Mouse (Mus musculus) MEL (cell line): ENCODE measurements around the gene Mtmr1. TPM values are rescaled to one million over a fixed set of nuclear protein-coding genes. Genes with fewer than 3 reads are reported as not detected.
A peak's percentile ranks its signal among the peaks of the same experiment; 100 is the strongest.

Source experiments
- DNase-seq: peaks from one replicate; pipeline ENCODE4 v3.0.0; 2011; ENCODE audit warnings: low read depth, low spot score
- H3K27ac ChIP-seq: 2 replicates; pipeline ENCODE4 v1.5.1; 2012; ENCODE audit warnings: low read depth, mild to moderate bottlenecking, control low read depth, low read length, moderate library complexity; ENCODE audit not compliant: control insufficient read depth
- H3K27me3 ChIP-seq, 2 experiments: fragments of 150-350 bp in 1 of 2; sonication (generic) in 1 of 2; 2 replicates each; pipeline ENCODE4 v1.6.1; 2012; ENCODE audit warnings: low read length in 2 of 2, mild to moderate bottlenecking in 2 of 2, improper control_type of control experiment in 1 of 2, moderate library complexity in 1 of 2; ENCODE audit not compliant: insufficient read depth in 2 of 2, control insufficient read depth in 1 of 2
- H3K36me3 ChIP-seq, 2 experiments: 2 replicates each; pipeline ENCODE4 v1.6.1; 2012 to 2014; ENCODE audit warnings: low read length in 2 of 2, improper control_type of control experiment in 1 of 2, inconsistent platforms in 1 of 2, mild to moderate bottlenecking in 1 of 2; ENCODE audit not compliant: insufficient read depth in 2 of 2, control insufficient read depth in 1 of 2
- H3K4me1 ChIP-seq, 2 experiments: fragments of 150-350 bp in 1 of 2; sonication (generic) in 1 of 2; 2 replicates each; pipeline ENCODE4 v1.6.1; 2012; ENCODE audit warnings: low read length in 2 of 2, improper control_type of control experiment in 1 of 2, mild to moderate bottlenecking in 1 of 2; ENCODE audit not compliant: insufficient read depth in 2 of 2, control insufficient read depth in 1 of 2
- H3K4me3 ChIP-seq, 2 experiments: fragments of 150-350 bp in 1 of 2; sonication (generic) in 1 of 2; 2 replicates each; pipeline ENCODE4 v1.5.1; 2012; ENCODE audit warnings: low read depth in 2 of 2, low read length in 2 of 2, mild to moderate bottlenecking in 2 of 2, moderate library complexity in 2 of 2, control low read depth in 1 of 2, improper control_type of control experiment in 1 of 2; ENCODE audit not compliant: control insufficient read depth in 1 of 2, insufficient read depth in 1 of 2
- H3K79me2 ChIP-seq: 2 replicates; pipeline ENCODE4 v1.6.1; 2012; ENCODE audit warnings: mild to moderate bottlenecking, low read length, moderate library complexity; ENCODE audit not compliant: control insufficient read depth, poor library complexity, insufficient read depth
- H3K9ac ChIP-seq: 2 replicates; pipeline ENCODE4 v1.6.1; 2012; ENCODE audit warnings: low read depth, mild to moderate bottlenecking, control low read depth, low read length, moderate library complexity; ENCODE audit not compliant: control insufficient read depth, poor library complexity, severe bottlenecking
- H3K9me3 ChIP-seq: fragments of 150-350 bp; sonication (generic); replicated peaks from 2 replicates; pipeline ENCODE4 v1.6.1; 2012; ENCODE audit warnings: mild to moderate bottlenecking, low read length, improper control_type of control experiment, moderate library complexity; ENCODE audit not compliant: insufficient read depth
- BHLHE40 ChIP-seq: IDR thresholded peaks from 2 replicates; pipeline ENCODE4 v1.6.1; 2012; ENCODE audit warnings: low read depth, mild to moderate bottlenecking, inconsistent platforms, low read length, improper control_type of control experiment, borderline replicate concordance
- CHD1 ChIP-seq: IDR thresholded peaks from 2 replicates; pipeline ENCODE4 v1.6.1; 2012; ENCODE audit warnings: low read depth, mild to moderate bottlenecking, inconsistent platforms, low read length, improper control_type of control experiment
- CTCF ChIP-seq, 3 experiments: IDR thresholded peaks in 2 of 3; conservative IDR thresholded peaks in 1 of 3; 2 replicates each; pipeline ENCODE4 v1.5.1; 2011 to 2012; ENCODE audit warnings: low read length in 3 of 3, low read depth in 2 of 3, mild to moderate bottlenecking in 2 of 3, improper control_type of control experiment in 1 of 3, inconsistent platforms in 1 of 3, mixed read lengths in 1 of 3, moderate library complexity in 1 of 3; ENCODE audit not compliant: control insufficient read depth in 1 of 3, insufficient read depth in 1 of 3, poor library complexity in 1 of 3, severe bottlenecking in 1 of 3
- E2F4 ChIP-seq: IDR thresholded peaks from 2 replicates; pipeline ENCODE4 v1.6.1; 2011; ENCODE audit warnings: low read depth, low read length, improper control_type of control experiment, borderline replicate concordance
- ELF1 ChIP-seq: IDR thresholded peaks from 2 replicates; pipeline ENCODE4 v1.6.1; 2014; ENCODE audit warnings: low read depth, mild to moderate bottlenecking, inconsistent platforms, low read length, improper control_type of control experiment, moderate library complexity
- EP300 ChIP-seq, 2 experiments: IDR thresholded peaks; 2 replicates each; pipeline ENCODE4 v1.6.1; 2011; ENCODE audit warnings: improper control_type of control experiment in 2 of 2, low read length in 2 of 2, low read depth in 1 of 2, mild to moderate bottlenecking in 1 of 2
- ETS1 ChIP-seq: IDR thresholded peaks from 2 replicates; pipeline ENCODE4 v1.6.1; 2012; ENCODE audit warnings: low read depth, mild to moderate bottlenecking, inconsistent platforms, low read length, improper control_type of control experiment, moderate library complexity
- GABPA ChIP-seq: IDR thresholded peaks from 2 replicates; pipeline ENCODE4 v1.6.1; 2012; ENCODE audit warnings: low read depth, mild to moderate bottlenecking, inconsistent platforms, low read length, improper control_type of control experiment, moderate library complexity
- GATA1 ChIP-seq: IDR thresholded peaks from 2 replicates; pipeline ENCODE4 v1.6.1; 2011; ENCODE audit warnings: low read depth, low read length, improper control_type of control experiment
- HCFC1 ChIP-seq: IDR thresholded peaks from 2 replicates; pipeline ENCODE4 v1.6.1; 2012; ENCODE audit warnings: low read depth, mild to moderate bottlenecking, inconsistent platforms, low read length, improper control_type of control experiment, moderate library complexity
- JUND ChIP-seq: IDR thresholded peaks from 2 replicates; pipeline ENCODE4 v1.6.1; 2011; ENCODE audit warnings: low read depth, mild to moderate bottlenecking, improper control_type of control experiment, low read length
- KAT2A ChIP-seq: conservative IDR thresholded peaks from 2 replicates; pipeline ENCODE4 v1.6.1; 2012; ENCODE audit warnings: low read depth, low read length, improper control_type of control experiment, inconsistent platforms
- MAZ ChIP-seq: IDR thresholded peaks from 2 replicates; pipeline ENCODE4 v1.6.1; 2012; ENCODE audit warnings: low read depth, mild to moderate bottlenecking, inconsistent platforms, low read length, improper control_type of control experiment
- MXI1 ChIP-seq: IDR thresholded peaks from 2 replicates; pipeline ENCODE4 v1.6.1; 2011; ENCODE audit warnings: mild to moderate bottlenecking, low read depth, low read length, improper control_type of control experiment
- MYB ChIP-seq: IDR thresholded peaks from 2 replicates; pipeline ENCODE4 v1.6.1; 2011; ENCODE audit warnings: mild to moderate bottlenecking, low read depth, low read length, improper control_type of control experiment
- MYC ChIP-seq: IDR thresholded peaks from 2 replicates; pipeline ENCODE4 v1.6.1; 2011; ENCODE audit warnings: low read depth, mild to moderate bottlenecking, low read length, improper control_type of control experiment, moderate library complexity
- NELFE ChIP-seq: IDR thresholded peaks from 2 replicates; pipeline ENCODE4 v1.6.1; 2011; ENCODE audit warnings: low read depth, low read length, improper control_type of control experiment
- NRF1 ChIP-seq: IDR thresholded peaks from 2 replicates; pipeline ENCODE4 v1.6.1; 2014; ENCODE audit warnings: low read depth, mild to moderate bottlenecking, inconsistent platforms, low read length, improper control_type of control experiment, moderate library complexity; ENCODE audit not compliant: poor library complexity, insufficient read depth, severe bottlenecking
- POLR2A ChIP-seq, 2 experiments: IDR thresholded peaks; 2 replicates each; pipeline ENCODE4 v1.6.1; 2011 to 2012; ENCODE audit warnings: low read length in 2 of 2, mild to moderate bottlenecking in 2 of 2, control low read depth in 1 of 2, improper control_type of control experiment in 1 of 2, low read depth in 1 of 2, moderate library complexity in 1 of 2; ENCODE audit not compliant: control insufficient read depth in 1 of 2, insufficient read depth in 1 of 2, poor library complexity in 1 of 2
- RAD21 ChIP-seq: IDR thresholded peaks from 2 replicates; pipeline ENCODE4 v1.6.1; 2011; ENCODE audit warnings: mild to moderate bottlenecking, low read depth, low read length, improper control_type of control experiment
- RCOR1 ChIP-seq: IDR thresholded peaks from 2 replicates; pipeline ENCODE4 v1.6.1; 2012; ENCODE audit warnings: low read depth, mild to moderate bottlenecking, inconsistent platforms, low read length, improper control_type of control experiment
- SIN3A ChIP-seq: IDR thresholded peaks from 2 replicates; pipeline ENCODE4 v1.6.1; 2012; ENCODE audit warnings: low read length, improper control_type of control experiment, inconsistent platforms
- SMC3 ChIP-seq: IDR thresholded peaks from 2 replicates; pipeline ENCODE4 v1.6.1; 2011; ENCODE audit warnings: low read depth, low read length, improper control_type of control experiment
- TAL1 ChIP-seq: IDR thresholded peaks from 2 replicates; pipeline ENCODE4 v1.6.1; 2012; ENCODE audit warnings: mild to moderate bottlenecking, inconsistent platforms, low read length, moderate library complexity, mixed read lengths
- TCF12 ChIP-seq: IDR thresholded peaks from 2 replicates; pipeline ENCODE4 v1.6.1; 2014; ENCODE audit warnings: low read depth, mild to moderate bottlenecking, inconsistent platforms, low read length, improper control_type of control experiment, moderate library complexity
- USF1 ChIP-seq: IDR thresholded peaks from 2 replicates; pipeline ENCODE4 v1.6.1; 2014; ENCODE audit warnings: low read depth, mild to moderate bottlenecking, inconsistent platforms, low read length, improper control_type of control experiment, moderate library complexity
- ZC3H11A ChIP-seq: IDR thresholded peaks from 2 replicates; pipeline ENCODE4 v1.6.1; 2012; ENCODE audit warnings: low read depth, mild to moderate bottlenecking, inconsistent platforms, low read length, improper control_type of control experiment
- ZKSCAN1 ChIP-seq: IDR thresholded peaks from 2 replicates; pipeline ENCODE4 v1.6.1; 2012; ENCODE audit warnings: low read depth, mild to moderate bottlenecking, inconsistent platforms, low read length, improper control_type of control experiment, moderate library complexity
- ZMIZ1 ChIP-seq: IDR thresholded peaks from 2 replicates; pipeline ENCODE4 v1.6.1; 2012; ENCODE audit warnings: low read depth, mild to moderate bottlenecking, inconsistent platforms, low read length, improper control_type of control experiment, moderate library complexity
- polyA plus RNA-seq, 2 experiments: library from polyadenylated mRNA; stranded (reverse) in 1 of 2; unstranded in 1 of 2; fragments of >175 nt in 1 of 2; fragments of >200 nt in 1 of 2; gene quantifications; 2 replicates each; pipeline versions ENCODE4 v1.2.1 to v1.2.4; 2012; ENCODE audit warnings: low replicate concordance in 2 of 2, low read depth in 1 of 2; ENCODE audit not compliant: insufficient read length in 2 of 2, insufficient read depth in 1 of 2, missing spikeins in 1 of 2
- total RNA-seq: library from RNA; depleted of rRNA; stranded (reverse); fragments of 300-350 nt; gene quantifications from 2 replicates; pipeline ENCODE4 v1.2.3, GENCODE M21; 2012; rRNA removed

Mtmr1 gene
- total RNA-seq: 19.4 and 19.6 TPM in 2 replicates
- polyA plus RNA-seq: 10 to 100 TPM in 1 of 2 experiments, not detected in 1; 14.8 TPM

- peak within 1 kb of the TSS; percentile 19 for H3K27ac ChIP-seq
- H3K9ac ChIP-seq: peak within 1 kb of the TSS; percentile 82
- H3K4me3 ChIP-seq: peak within 1 kb of the TSS; percentile 79 to 88
- H3K79me2 ChIP-seq: peaks cover 3% of the 10 kb centered on the region; the same call in 1 of the 2 replicates
- H3K4me1 ChIP-seq: peaks cover 5 to 8% of the 10 kb centered on the region in 2 experiments; a peak in 3 of 4 replicates
- H3K9me3 ChIP-seq: no peaks in the 10 kb centered on the region
- TF ChIP-seq SIN3A (no peak; the same call in 1 of the 2 replicates), CTCF (IDR thresholded peaks at IDR 0.05 in 2 of 3, conservative IDR thresholded peaks at IDR 0.05 in 1 of 3; ENCODE audit: control insufficient read depth in 1 of 3, insufficient read depth in 1 of 3, low read depth in 2 of 3, low read length in 3 of 3, poor library complexity in 1 of 3, severe bottlenecking in 1 of 3) (0 out of 6 replicates have a peak, but pooled peaks of 1 of the 3 experiments have one; percentile 2), POLR2A (IDR thresholded peaks at IDR 0.05; ENCODE audit: control insufficient read depth in 1 of 2, insufficient read depth in 1 of 2, low read depth in 1 of 2, low read length in 2 of 2, poor library complexity in 1 of 2) (peak in 1 of 2 experiments; percentile 55; a peak in 1 of 4 replicates), MYC (no peak), NRF1 (no peak), KAT2A (no peak), TCF12 (0 out of 2 replicates have a peak, but pooled peaks have one; percentile 16), ETS1 (no peak), ZMIZ1 (no peak), MXI1 (peak; percentile 31; the same call in 1 of the 2 replicates), MAZ (peak; percentile 47; the same call in 1 of the 2 replicates), HCFC1 (peak; percentile 49; the same call in 1 of the 2 replicates), USF1 (no peak)
- peaks cover 0 to 8% of the 10 kb centered on the region in 2 experiments; a peak in 2 of 4 replicates for H3K36me3 ChIP-seq
- no peaks in the 10 kb centered on the region for H3K27me3 ChIP-seq
- DNase-seq: peak; percentile 65
These were observed at the start of gene Mtmr1 for GRCm38 (mm10) chrX:71364554-71364991. TSS of gene Mtmr1 (plus strand) at chrX:71364760.

DNA sequence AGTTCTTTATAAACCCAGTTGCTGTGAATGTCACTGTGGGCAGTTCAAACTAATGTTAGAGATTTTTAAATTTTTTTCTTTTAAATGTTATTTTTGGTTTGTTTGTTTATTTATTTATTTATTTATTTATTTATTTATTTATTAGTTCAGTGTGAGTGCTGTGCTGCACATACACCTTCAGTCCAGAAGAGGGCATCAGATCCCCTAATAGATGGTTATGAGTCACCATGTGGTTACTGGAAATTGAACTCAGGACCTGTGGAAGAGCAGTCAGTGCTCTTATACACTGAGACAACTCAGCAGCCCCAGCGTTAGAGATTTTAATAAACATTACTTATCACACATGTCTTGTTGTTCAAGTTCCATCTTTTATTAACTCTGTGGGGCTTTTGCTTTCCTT is 12.5 kb upstream of the Mtmr1 start:
- no peaks in the 10 kb centered on the region for H3K79me2 ChIP-seq
- peak; percentile 35 for DNase-seq
- no peaks in the 10 kb centered on the region for H3K9me3 ChIP-seq
- TF ChIP-seq TAL1 (no peak), ETS1 (no peak), ZC3H11A (0 out of 2 replicates have a peak, but pooled peaks have one; percentile 14), SIN3A (no peak), ZKSCAN1 (no peak), CTCF (IDR thresholded peaks at IDR 0.05 in 2 of 3, conservative IDR thresholded peaks at IDR 0.05 in 1 of 3; ENCODE audit: control insufficient read depth in 1 of 3, insufficient read depth in 1 of 3, low read depth in 2 of 3, low read length in 3 of 3, poor library complexity in 1 of 3, severe bottlenecking in 1 of 3) (peak in 2 of 3 experiments; percentile 18 to 23; a peak in 2 of 6 replicates), ELF1 (no peak), ZMIZ1 (no peak), MYB (no peak), USF1 (no peak), E2F4 (no peak), RCOR1 (no peak), NELFE (no peak), HCFC1 (no peak), BHLHE40 (no peak), GABPA (no peak), RAD21 (peak; percentile 3; the same call in 1 of the 2 replicates), SMC3 (peak; percentile 37; the same call in 1 of the 2 replicates), EP300 (IDR thresholded peaks at IDR 0.05; ENCODE audit: low read depth in 1 of 2, low read length in 2 of 2) (no peak), JUND (no peak), GATA1 (no peak), MXI1 (no peak), CHD1 (no peak)

More for the DNA sequence above, 12.5 kb upstream of the Mtmr1 start:
- H3K9ac ChIP-seq: no peak overlapping the region
- H3K36me3 ChIP-seq: peaks cover 0 to 8% of the 10 kb centered on the region in 2 experiments; a peak in 2 of 4 replicates
- no peak overlapping the region for H3K4me3 ChIP-seq
- no peaks in the 10 kb centered on the region for H3K27me3 ChIP-seq
- H3K4me1 ChIP-seq: no peaks in the 10 kb centered on the region; a peak in 2 of 4 replicates
- H3K27ac ChIP-seq: no peak overlapping the region
